Mouse (Mus musculus) heart, embryonic 10.5 days (tissue): ENCODE results near the gene Tff2. TPM values are rescaled to one million over a fixed set of nuclear protein-coding genes. Genes with fewer than 3 reads are reported as not detected.

Source experiments
- DNase-seq: peaks from one replicate; pipeline ENCODE4 v3.0.0-alpha.2; 2017; ENCODE audit warnings: low spot score
- H3K27ac ChIP-seq: fragments of 300-500 bp; sonication (generic); 2 replicates; pipeline ENCODE4 v1.5.1; 2016; ENCODE audit warnings: mild to moderate bottlenecking
- H3K27me3 ChIP-seq: fragments of 300-500 bp; sonication (generic); 2 replicates; pipeline ENCODE4 v1.6.1; 2016; ENCODE audit warnings: mild to moderate bottlenecking; ENCODE audit not compliant: poor library complexity, insufficient read depth, severe bottlenecking
- H3K36me3 ChIP-seq: fragments of 300-500 bp; sonication (generic); 2 replicates; pipeline ENCODE4 v1.6.1; 2016; ENCODE audit warnings: mild to moderate bottlenecking, moderate library complexity
- H3K4me1 ChIP-seq: fragments of 300-500 bp; sonication (generic); 2 replicates; pipeline ENCODE4 v1.6.1; 2016; ENCODE audit warnings: mild to moderate bottlenecking
- H3K4me3 ChIP-seq: fragments of 300-500 bp; sonication (generic); 2 replicates; pipeline ENCODE4 v1.5.1; 2016; ENCODE audit warnings: mild to moderate bottlenecking, moderate library complexity
- H3K9me3 ChIP-seq: fragments of 300-500 bp; sonication (generic); 2 replicates; pipeline ENCODE4 v1.6.1; 2016; ENCODE audit warnings: mild to moderate bottlenecking, moderate library complexity
- WGBS: fragments of 180-500 bp; shearing (Covaris S2); methylation state at CpG from one replicate; pipeline ENCODE4 v1.1.7; 2016; 5-methylcytosine and 5-hydroxymethylcytosine counted together
- polyA plus RNA-seq: library from polyadenylated mRNA; unstranded; fragments of >200 nt; fragmentation: Nextera tagmentation; extraction: Ambion mirVana; gene quantifications from 2 replicates; pipeline ENCODE4 v1.2.1, GENCODE M21; 2016

Gene Tff2
- polyA plus RNA-seq, 1 experiment from 2014 or later: not detected

GRCm38 (mm10) chr17:31162607-31163006 is 18.5 kb upstream of the Tff2 start:
- no peaks in the 10 kb centered on the region; the same call in 1 of the 2 replicates for H3K27me3 ChIP-seq
- no peak overlapping the region for H3K4me3 ChIP-seq
- no peak for DNase-seq
- H3K9me3 ChIP-seq: peaks cover 2% of the 10 kb centered on the region; the same call in 1 of the 2 replicates
- H3K36me3 ChIP-seq: no peaks in the 10 kb centered on the region
- peaks cover 11% of the 10 kb centered on the region for H3K4me1 ChIP-seq
- no peak overlapping the region for H3K27ac ChIP-seq
- 77% methylated on average over 12 of the region's 12 CpGs for WGBS

- Histone ChIP-seq H3K36me3 (no peaks in the 10 kb centered on the region), H3K9me3 (peaks cover 2% of the 10 kb centered on the region; the same call in 1 of the 2 replicates), H3K4me1 (peaks cover 10% of the 10 kb centered on the region), H3K27ac (no peak overlapping the region), H3K4me3 (no peak overlapping the region), H3K27me3 (no peaks in the 10 kb centered on the region; the same call in 1 of the 2 replicates)
- no peak for DNase-seq
- WGBS: 83% methylated on average over 4 of the region's 4 CpGs
Observed at GRCm38 (mm10) chr17:31160291-31160690, 16.2 kb upstream of the Tff2 start.

GRCm38 (mm10) chr17:31157921-31158320 is 13.8 kb upstream of the Tff2 start:
- Histone ChIP-seq H3K4me3 (no peak overlapping the region), H3K9me3 (peaks cover 2% of the 10 kb centered on the region; the same call in 1 of the 2 replicates), H3K4me1 (0 out of 2 replicates have a peak, but pooled peaks cover 8% of the 10 kb centered on the region), H3K27me3 (no peaks in the 10 kb centered on the region), H3K27ac (no peak overlapping the region), H3K36me3 (no peaks in the 10 kb centered on the region)
- WGBS: 74% methylated on average over 6 of the region's 6 CpGs
- no peak for DNase-seq

GRCm38 (mm10) chr17:31153785-31154184 is 9.7 kb upstream of the Tff2 start:
- H3K27ac ChIP-seq: no peak overlapping the region
- H3K9me3 ChIP-seq: no peaks in the 10 kb centered on the region
- H3K36me3 ChIP-seq: no peaks in the 10 kb centered on the region
- no peak overlapping the region for H3K4me3 ChIP-seq
- H3K27me3 ChIP-seq: no peaks in the 10 kb centered on the region
- WGBS: 66% methylated on average over 8 of the region's 8 CpGs
- no peak for DNase-seq
- 0 out of 2 replicates have a peak, but pooled peaks cover 5% of the 10 kb centered on the region for H3K4me1 ChIP-seq

- H3K27me3 ChIP-seq: no peaks in the 10 kb centered on the region
- no peaks in the 10 kb centered on the region for H3K9me3 ChIP-seq
- WGBS: 66% methylated on average over 9 of the region's 9 CpGs
- H3K4me1 ChIP-seq: 0 out of 2 replicates have a peak, but pooled peaks cover 5% of the 10 kb centered on the region
- H3K36me3 ChIP-seq: no peaks in the 10 kb centered on the region
- H3K27ac ChIP-seq: no peak overlapping the region
- no peak overlapping the region for H3K4me3 ChIP-seq
- no peak for DNase-seq
Observed at GRCm38 (mm10) chr17:31152966-31153499, 9.0 kb upstream of the Tff2 start.

GRCm38 (mm10) chr17:31152512-31152911 is 8.4 kb upstream of the Tff2 start:
- WGBS: 65% methylated on average over 5 of the region's 5 CpGs
- Histone ChIP-seq H3K27ac (no peak overlapping the region), H3K4me1 (0 out of 2 replicates have a peak, but pooled peaks cover 5% of the 10 kb centered on the region), H3K4me3 (no peak overlapping the region), H3K9me3 (no peaks in the 10 kb centered on the region), H3K27me3 (no peaks in the 10 kb centered on the region), H3K36me3 (no peaks in the 10 kb centered on the region)
- no peak for DNase-seq

GRCm38 (mm10) chr17:31145998-31146397 is 1.9 kb upstream of the Tff2 start:
- Histone ChIP-seq H3K4me3 (no peak overlapping the region), H3K27me3 (peaks cover 6% of the 10 kb centered on the region; the same call in 1 of the 2 replicates), H3K36me3 (no peaks in the 10 kb centered on the region), H3K9me3 (no peaks in the 10 kb centered on the region), H3K4me1 (no peaks in the 10 kb centered on the region), H3K27ac (no peak overlapping the region)
- WGBS: 75% methylated on average over 9 of the region's 9 CpGs
- DNase-seq: no peak

DNA sequence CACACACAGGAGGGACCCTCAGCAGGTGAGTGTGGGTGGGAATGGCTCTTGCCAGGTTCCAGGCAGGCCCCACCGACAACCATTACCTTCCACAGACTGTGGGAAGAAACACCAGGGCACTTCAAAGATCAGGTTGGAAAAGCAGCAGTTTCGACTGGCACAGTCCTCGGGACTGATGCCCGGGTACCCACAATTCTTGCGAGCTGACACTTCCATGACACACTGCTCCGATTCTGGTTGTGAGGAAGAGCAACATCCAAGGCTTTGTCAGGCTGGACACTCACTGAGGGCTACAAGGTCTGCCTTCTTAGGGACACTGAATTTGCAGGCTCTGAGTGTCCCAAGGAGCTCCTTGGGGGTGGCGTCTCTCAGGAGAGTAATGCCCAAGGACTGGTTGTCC is 2.0 kb downstream of the Tff2 start:
- no peak overlapping the region for H3K27ac ChIP-seq
- H3K36me3 ChIP-seq: no peaks in the 10 kb centered on the region
- no peaks in the 10 kb centered on the region for H3K9me3 ChIP-seq
- H3K27me3 ChIP-seq: peaks cover 6% of the 10 kb centered on the region; the same call in 1 of the 2 replicates
- no peak for DNase-seq
- 87% methylated on average over 7 of the region's 7 CpGs for WGBS
- no peaks in the 10 kb centered on the region for H3K4me1 ChIP-seq
- no peak overlapping the region for H3K4me3 ChIP-seq

DNA sequence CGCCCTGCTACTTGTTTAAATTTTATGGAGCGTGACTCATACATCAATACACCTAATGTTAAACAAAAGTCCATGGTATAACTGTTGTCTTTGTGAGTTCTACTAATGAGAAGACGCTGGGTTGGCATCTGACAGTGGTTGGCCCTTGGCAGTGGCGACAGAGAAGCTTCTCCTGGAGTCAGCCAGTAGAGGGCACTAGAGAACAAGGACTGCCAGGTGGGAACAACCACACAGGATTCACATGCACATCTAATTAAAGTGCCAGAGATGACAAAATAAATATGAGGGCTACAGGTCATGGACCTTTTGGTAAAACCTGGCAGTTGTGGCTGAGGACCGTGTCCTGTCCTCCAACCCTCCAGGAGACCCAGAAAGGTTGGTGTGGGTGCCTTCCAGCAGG is 5.7 kb downstream of the Tff2 start:
- DNase-seq: no peak
- 18% methylated on average over 5 of the region's 5 CpGs for WGBS
- Histone ChIP-seq H3K27ac (no peak overlapping the region), H3K4me3 (no peak overlapping the region), H3K4me1 (peaks cover 2% of the 10 kb centered on the region; the same call in 1 of the 2 replicates), H3K27me3 (no peaks in the 10 kb centered on the region; the same call in 1 of the 2 replicates), H3K36me3 (no peaks in the 10 kb centered on the region), H3K9me3 (no peaks in the 10 kb centered on the region)

DNA sequence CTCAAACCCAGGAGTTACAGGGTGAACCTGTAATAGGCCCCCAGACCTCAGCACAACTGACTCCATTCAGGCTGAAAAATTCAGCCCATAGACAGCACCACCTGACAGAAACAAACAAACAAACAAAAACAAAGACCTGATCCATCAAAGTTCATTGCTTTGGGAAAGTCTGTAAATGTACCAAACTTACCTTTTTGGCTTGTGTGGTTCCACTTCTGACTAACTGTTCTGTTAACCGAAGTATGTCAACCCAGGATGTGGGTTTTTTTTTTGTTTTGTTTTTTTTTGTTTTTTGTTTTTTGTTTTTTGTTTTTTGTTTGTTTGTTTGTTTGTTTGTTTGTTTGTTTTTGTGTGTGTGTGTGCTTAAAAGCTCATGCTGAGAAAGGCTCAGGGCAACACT is 7.3 kb downstream of the Tff2 start:
- no peaks in the 10 kb centered on the region; the same call in 1 of the 2 replicates for H3K27me3 ChIP-seq
- 82% methylated on average over 1 of the region's 1 CpGs for WGBS
- H3K27ac ChIP-seq: no peak overlapping the region
- H3K9me3 ChIP-seq: no peaks in the 10 kb centered on the region
- no peak overlapping the region for H3K4me3 ChIP-seq
- H3K4me1 ChIP-seq: peaks cover 2% of the 10 kb centered on the region; the same call in 1 of the 2 replicates
- DNase-seq: no peak
- no peaks in the 10 kb centered on the region for H3K36me3 ChIP-seq

DNA sequence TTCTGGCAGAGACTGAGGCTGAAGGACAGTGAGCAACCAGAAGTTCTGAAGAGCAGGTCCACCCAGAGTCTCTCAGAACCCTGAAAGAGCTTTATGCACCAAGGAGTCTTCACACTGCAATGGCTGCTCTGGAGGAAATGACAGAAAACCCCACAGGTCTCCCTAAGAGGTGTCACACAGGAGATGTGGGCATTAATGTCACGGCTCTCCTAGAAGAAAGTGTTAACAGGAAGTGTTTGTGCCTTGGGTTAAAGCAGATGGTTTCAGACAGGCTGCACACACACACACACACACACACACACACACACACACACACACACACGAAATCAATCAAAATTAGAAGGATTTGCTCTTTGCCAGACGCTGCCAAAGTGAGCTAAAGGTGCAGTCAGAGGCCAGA is 7.8 kb downstream of the Tff2 start:
- H3K4me3 ChIP-seq: no peak overlapping the region
- DNase-seq: no peak
- H3K27me3 ChIP-seq: peaks cover under 1% of the 10 kb centered on the region
- H3K4me1 ChIP-seq: peaks cover 2% of the 10 kb centered on the region; the same call in 1 of the 2 replicates
- 46% methylated on average over 3 of the region's 3 CpGs for WGBS
- H3K9me3 ChIP-seq: no peaks in the 10 kb centered on the region
- no peaks in the 10 kb centered on the region for H3K36me3 ChIP-seq
- no peak overlapping the region for H3K27ac ChIP-seq

GRCm38 (mm10) chr17:31134913-31135312 is 9.2 kb downstream of the Tff2 start:
- Histone ChIP-seq H3K9me3 (no peaks in the 10 kb centered on the region), H3K4me3 (no peak overlapping the region), H3K4me1 (peaks cover 2% of the 10 kb centered on the region; the same call in 1 of the 2 replicates), H3K27ac (no peak overlapping the region), H3K36me3 (no peaks in the 10 kb centered on the region), H3K27me3 (peaks cover 5% of the 10 kb centered on the region)
- no peak for DNase-seq
- 66% methylated on average over 6 of the region's 6 CpGs for WGBS

DNA sequence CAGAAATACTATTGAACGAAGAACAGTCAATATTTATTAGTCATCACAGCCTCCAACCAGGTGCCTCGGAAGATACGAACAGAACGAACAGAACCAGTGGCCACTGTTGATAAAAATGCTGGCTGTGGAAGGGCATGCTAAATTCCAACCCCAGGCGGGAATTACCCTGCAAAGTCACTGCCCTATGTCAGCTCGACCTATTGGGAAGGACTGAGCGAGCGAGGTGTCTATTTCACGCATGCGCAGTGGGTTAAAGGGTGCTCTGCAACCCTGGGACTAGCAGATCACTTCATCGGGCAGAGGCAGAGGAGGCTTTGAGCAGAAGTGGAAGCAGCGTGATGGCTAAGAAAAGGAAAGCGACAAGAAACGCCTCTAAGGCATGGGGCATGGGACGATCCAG is 10.3 kb downstream of the Tff2 start:
- 72% methylated on average over 15 of the region's 15 CpGs for whole genome bisulfite sequencing
- no peak overlapping the region for H3K4me3 ChIP-seq
- H3K9me3 ChIP-seq: no peaks in the 10 kb centered on the region
- DNase-seq: no peak
- peaks cover 6% of the 10 kb centered on the region; the same call in 1 of the 2 replicates for H3K4me1 ChIP-seq
- H3K36me3 ChIP-seq: no peaks in the 10 kb centered on the region
- H3K27ac ChIP-seq: no peak overlapping the region
- peaks cover 5% of the 10 kb centered on the region; the same call in 1 of the 2 replicates for H3K27me3 ChIP-seq
